Mouse (Mus musculus) CD4-positive, CD25-positive, alpha-beta regulatory T cell, adult 4 months (primary cell): ENCODE measurements at regions not wholly inside any gene's neighbourhood (a gene's known extent, or its start where the extent isn't known, plus 50 kb on each side); places are given as distances from the start of the nearest gene placed in this dataset.

Source experiments
- ATAC-seq: one replicate; pipeline ENCODE4 v1.8.0; 2017

DNA sequence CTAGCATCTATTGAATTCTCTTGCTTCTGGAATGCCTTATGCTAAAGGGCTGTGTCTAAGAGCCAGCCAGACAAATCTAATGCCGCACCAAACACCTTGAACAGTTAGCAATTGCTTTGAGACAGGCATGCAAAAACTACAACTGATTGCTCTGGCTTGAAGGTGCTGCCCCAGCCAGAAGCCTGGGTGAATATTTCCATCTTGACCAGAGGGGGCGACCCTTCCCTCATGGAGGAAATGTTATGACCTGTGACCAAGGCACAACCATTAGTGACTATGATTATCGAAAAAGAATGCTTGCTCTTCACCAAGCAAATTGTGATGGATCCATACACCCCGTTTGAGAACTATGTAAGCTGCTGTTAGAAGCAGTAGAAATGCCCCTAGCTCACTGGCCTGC, 445.9 kb upstream of the Etaa1 start:
- ATAC-seq: no peak

DNA sequence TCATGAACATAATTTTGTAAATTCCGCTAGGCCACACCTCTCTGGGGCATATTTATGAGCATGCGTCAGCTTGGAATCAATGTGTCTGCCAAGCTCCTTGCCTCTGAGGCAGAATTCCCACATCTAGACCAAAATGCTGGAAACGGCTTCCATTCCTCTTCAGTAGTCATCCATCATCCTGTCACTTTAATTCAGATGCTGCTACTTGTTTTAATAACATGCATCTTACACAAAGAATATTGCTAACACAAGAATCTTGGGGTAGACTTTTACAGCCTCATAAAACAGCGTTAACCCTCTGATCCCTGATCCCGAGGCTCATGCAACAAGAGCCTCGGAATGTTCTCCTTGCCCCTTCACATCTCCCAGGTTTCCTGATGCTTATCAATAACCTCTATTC, 442.7 kb upstream of the Etaa1 start:
- ATAC-seq: no peak

- ATAC-seq: no peak
Observed at GRCm38 (mm10) chr11:18395631-18396030, 442.0 kb upstream of the Etaa1 start.

- no peak for ATAC-seq
Observed at GRCm38 (mm10) chr11:18372813-18373332, 419.2 kb upstream of the Etaa1 start.

- ATAC-seq: no peak
Observed at GRCm38 (mm10) chr11:18371304-18371703, 417.6 kb upstream of the Etaa1 start.

GRCm38 (mm10) chr11:18370861-18371260, 417.2 kb upstream of the Etaa1 start:
- ATAC-seq: no peak

- ATAC-seq: no peak
Observed at GRCm38 (mm10) chr11:18354866-18355265, 401.2 kb upstream of the Etaa1 start.

DNA sequence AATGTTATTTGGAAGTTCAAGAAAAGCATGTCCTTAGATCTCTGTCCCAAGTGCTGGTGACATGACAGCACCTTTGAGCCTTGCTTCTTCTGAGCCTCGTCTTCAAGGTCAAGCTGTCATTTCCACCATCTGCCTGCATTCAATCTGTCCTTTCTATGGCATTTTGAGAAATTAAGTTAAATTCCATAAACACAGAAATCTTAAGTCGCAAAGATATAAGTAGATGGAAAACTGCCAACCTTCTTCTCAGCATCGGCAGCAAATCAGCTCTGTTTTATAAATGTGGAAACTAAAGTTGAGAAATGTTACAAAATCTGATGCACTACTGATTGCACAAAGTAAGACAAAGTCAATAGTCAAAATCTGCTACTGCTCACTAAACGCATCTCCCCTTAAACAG, 400.5 kb upstream of the Etaa1 start:
- no peak for ATAC-seq

DNA sequence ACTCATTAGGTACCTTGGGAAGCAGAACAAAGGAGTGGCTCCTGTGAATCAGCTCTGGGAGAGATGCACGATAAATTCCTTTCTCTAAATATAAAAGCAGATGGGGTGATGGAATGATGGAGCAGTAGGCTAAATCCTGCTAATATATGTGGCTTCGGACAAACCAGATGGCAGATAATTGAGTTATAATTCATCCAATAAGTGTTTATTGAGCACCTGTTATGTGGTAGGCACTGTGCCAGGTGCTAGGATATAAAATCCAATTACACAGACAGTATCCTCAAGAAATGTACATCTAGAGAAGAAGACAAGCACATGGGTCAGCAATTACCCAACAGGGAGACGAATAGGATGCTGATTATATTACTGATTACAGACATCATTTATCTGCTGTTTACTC, 394.2 kb upstream of the Etaa1 start:
- ATAC-seq: no peak

DNA sequence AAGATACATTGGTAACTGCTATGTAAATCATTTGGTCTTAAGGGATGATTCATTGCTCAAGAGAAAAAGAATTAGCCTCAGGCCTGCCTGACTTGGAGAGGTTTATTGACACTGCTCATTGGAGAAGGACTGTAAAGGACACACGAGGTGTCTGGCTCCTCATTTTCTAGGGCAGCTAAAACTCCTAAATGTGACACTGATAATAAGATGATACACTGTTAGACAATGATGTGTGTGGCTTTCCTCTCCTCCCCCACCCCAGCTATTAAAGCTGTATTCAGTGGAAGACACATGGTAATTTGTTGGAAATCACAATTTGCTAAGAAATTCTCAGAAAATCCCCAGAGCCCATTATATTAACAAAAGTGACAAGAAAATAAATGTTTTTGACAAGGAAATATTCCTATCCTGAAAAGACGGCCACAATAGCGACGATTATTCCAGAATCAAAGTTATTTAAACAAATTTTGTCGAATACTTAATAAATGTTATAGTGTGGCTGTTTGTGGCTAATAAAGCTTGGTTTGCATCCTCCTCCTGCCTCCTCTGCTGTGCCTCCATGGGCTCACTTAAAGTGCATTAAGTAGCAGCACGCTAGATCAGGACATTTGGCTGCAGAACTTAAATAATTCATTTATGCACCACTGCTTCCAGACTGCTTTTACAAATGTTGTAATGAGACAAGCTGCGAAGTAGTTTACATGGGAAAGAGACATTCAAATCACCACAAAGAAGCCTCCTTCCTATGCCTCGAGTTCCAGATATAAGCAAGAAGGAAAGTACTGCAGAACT, 360.0 kb upstream of the Etaa1 start:
- ATAC-seq: no peak

GRCm38 (mm10) chr11:18296194-18297125, 342.8 kb upstream of the Etaa1 start:
- ATAC-seq: no peak

- no peak for ATAC-seq
Observed at GRCm38 (mm10) chr11:18278585-18279136, 325.0 kb upstream of the Etaa1 start.

GRCm38 (mm10) chr11:18272392-18272791, 318.7 kb upstream of the Etaa1 start:
- no peak for ATAC-seq

- ATAC-seq: no peak
Observed at GRCm38 (mm10) chr11:18266161-18266560, 312.5 kb upstream of the Etaa1 start.

DNA sequence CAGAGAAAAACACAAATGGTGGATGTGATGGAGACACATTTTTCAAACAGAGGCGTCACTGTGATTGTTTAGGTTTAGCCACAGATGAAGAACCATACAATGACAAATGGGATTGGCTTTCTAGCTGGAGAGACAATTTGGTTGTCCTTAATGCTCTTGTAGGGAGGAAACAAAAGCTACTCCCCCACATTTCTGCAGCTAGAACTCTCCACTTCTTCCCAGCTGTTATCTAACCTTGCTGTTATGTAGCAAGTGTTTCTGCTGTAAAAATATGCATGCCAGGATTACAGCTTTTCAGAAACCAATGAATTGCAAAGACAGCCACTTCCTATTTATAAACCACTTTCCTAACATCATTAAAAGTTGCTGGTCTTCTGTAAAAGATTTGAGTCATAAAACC, 309.2 kb upstream of the Etaa1 start:
- no peak for ATAC-seq

GRCm38 (mm10) chr11:18249236-18249635, 295.6 kb upstream of the Etaa1 start:
- ATAC-seq: no peak

DNA sequence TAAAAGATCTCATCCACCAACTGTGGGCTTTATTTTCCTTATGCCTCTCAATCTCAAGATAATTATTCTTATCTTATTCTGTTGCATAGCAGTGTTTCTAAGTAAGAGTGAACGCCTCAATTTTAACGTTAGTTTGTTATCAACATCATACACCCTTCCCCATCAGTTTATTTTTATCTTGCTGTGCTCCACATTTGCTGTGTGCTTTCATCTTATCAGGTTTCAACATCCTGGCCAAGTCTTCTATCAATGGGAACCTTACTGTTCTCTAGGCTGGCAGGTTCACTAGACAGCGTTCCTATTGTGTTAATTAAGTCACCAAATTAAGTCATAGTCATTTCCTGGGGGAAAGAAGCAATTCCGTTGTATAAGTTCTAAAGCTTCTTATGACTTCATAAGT, 263.1 kb upstream of the Etaa1 start:
- no peak for ATAC-seq

GRCm38 (mm10) chr11:18173028-18173427, 219.4 kb upstream of the Etaa1 start:
- no peak for ATAC-seq

GRCm38 (mm10) chr11:18171207-18171776, 217.6 kb upstream of the Etaa1 start:
- no peak for ATAC-seq

- ATAC-seq: no peak
Observed at GRCm38 (mm10) chr11:18165609-18166347, 212.1 kb upstream of the Etaa1 start.

DNA sequence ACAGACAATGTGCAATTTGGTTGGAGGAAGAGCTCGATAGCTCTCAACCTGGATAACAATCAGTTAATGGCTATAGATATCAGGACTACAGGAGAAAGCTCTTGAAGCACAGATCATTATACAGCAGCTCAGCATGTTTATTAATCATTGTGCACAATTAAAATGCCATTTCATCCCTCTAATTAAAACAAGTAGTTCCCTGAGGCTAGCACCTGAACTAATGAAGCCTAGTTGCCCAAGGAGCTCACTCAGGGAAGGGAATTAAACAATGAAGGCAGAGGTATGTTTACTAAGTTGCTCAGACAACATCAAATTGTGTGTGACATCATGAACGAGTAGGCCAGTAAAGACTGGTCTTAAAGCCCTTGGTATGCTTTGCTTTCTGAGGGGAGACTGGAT, 210.3 kb upstream of the Etaa1 start:
- no peak for ATAC-seq
